Mouse (Mus musculus) bone marrow, adult 2 months (tissue): Measurements from ENCODE around the gene Fads1.

Experiments
- CTCF ChIP-seq: fragments of 200-500 bp; IDR thresholded peaks from 2 replicates; pipeline ENCODE4 v1.5.1; 2011; ENCODE audit warnings: low read length, control low read depth; ENCODE audit not compliant: control insufficient read depth, insufficient read depth
- POLR2A ChIP-seq: fragments of 200-500 bp; IDR thresholded peaks from 2 replicates; pipeline ENCODE4 v1.6.1; 2011; ENCODE audit warnings: low read depth, mild to moderate bottlenecking, control low read depth, low read length, borderline replicate concordance; ENCODE audit not compliant: control insufficient read depth

- TF ChIP-seq POLR2A, result no peak
- no peak for TF ChIP-seq CTCF
Measured at GRCm38 (mm10) chr19:10197130-10197529, 14.4 kb downstream of the Fads1 start.
